ENCODE assay signal across 27 mouse cellular contexts in the genomic region with DNA sequence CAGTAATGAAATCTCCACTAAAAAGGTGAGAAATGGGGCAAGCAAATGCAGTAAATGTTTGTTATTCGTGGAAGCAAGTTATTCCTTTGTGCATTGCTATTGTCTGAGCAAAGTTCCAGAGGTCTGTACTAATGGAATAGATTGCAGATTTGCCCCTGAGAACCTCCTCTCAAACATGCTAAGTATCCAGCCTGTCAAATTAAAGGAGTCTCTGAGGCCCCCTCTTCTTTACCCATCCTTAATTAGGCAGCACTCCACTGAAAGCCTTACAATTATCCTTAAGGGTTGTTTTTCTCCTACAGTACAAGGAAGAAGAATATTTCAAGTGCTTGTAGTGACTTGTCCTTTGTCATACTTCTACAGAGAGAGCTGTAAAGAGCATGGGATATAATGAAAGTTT.
"Had no signal": no experiment of that assay in that cellular context is flagged by ENCODE, and none has a peak within 500 bp of the region (broad histone marks: within the 10 kb centered on the region; RNA-seq: fewer than 3 reads in every experiment).

No protein-coding gene starts in this region.

- H3K27ac ChIP-seq: heart, embryonic 10.5 days; hindbrain, embryonic 10.5 days; hindbrain, embryonic 12.5 days; hindbrain, embryonic 14.5 days; intestine, embryonic 15.5 days; layer of hippocampus, adult 2 months; left cerebral cortex, adult 2 months; limb, embryonic 10.5 days; limb, embryonic 12.5 days; liver, embryonic 13.5 days; liver, embryonic 15.5 days had no signal

- H3K27me3 ChIP-seq: heart, embryonic 12.5 days; hindbrain, embryonic 12.5 days; intestine, embryonic 15.5 days; limb, embryonic 12.5 days; liver, embryonic 13.5 days; liver, embryonic 15.5 days had no signal

- H3K36me3 ChIP-seq: heart, embryonic 10.5 days; heart, embryonic 12.5 days; hindbrain, embryonic 10.5 days; hindbrain, embryonic 12.5 days; intestine, embryonic 15.5 days; limb, embryonic 10.5 days; limb, embryonic 12.5 days; liver, embryonic 13.5 days; liver, embryonic 15.5 days had no signal

- ATAC-seq: hindbrain, embryonic 16.5 days; inflammation-experienced regulatory T-cells, adult 6 months; intestine, embryonic 15.5 days; intestine, postnatal 0 days had no signal

- H3K4me1 ChIP-seq: heart, embryonic 10.5 days; heart, embryonic 12.5 days; hindbrain, embryonic 10.5 days; hindbrain, embryonic 12.5 days; intestine, embryonic 15.5 days; limb, embryonic 10.5 days; limb, embryonic 12.5 days; liver, embryonic 13.5 days; liver, embryonic 15.5 days had no signal

- DNase-seq: gastrocnemius, postnatal 10 days; gastrocnemius, postnatal 25 days; heart, adult 18-20 months; heart, postnatal 10 days; heart, postnatal 4 days; kidney, adult 18-20 months; kidney, adult 8-10 months; kidney, postnatal 10 days; kidney, postnatal 25 days; kidney, postnatal 4 days; liver; liver, embryonic 13.5 days had no signal

- H3K9ac ChIP-seq: heart, embryonic 12.5 days; hindbrain, embryonic 12.5 days; hindbrain, embryonic 14.5 days; intestine, embryonic 15.5 days; limb, embryonic 12.5 days; liver, embryonic 13.5 days; liver, embryonic 15.5 days had no signal

- H3K4me2 ChIP-seq: heart, embryonic 12.5 days; hindbrain, embryonic 12.5 days; hindbrain, embryonic 14.5 days; intestine, embryonic 15.5 days; limb, embryonic 12.5 days; liver, embryonic 11.5 days; liver, embryonic 13.5 days; liver, embryonic 15.5 days had no signal

- H3K9me3 ChIP-seq: heart, embryonic 10.5 days; heart, embryonic 12.5 days; hindbrain, embryonic 10.5 days; hindbrain, embryonic 12.5 days; intestine, embryonic 15.5 days; limb, embryonic 10.5 days; limb, embryonic 12.5 days; liver, embryonic 13.5 days; liver, embryonic 15.5 days had no signal

- H3K4me3 ChIP-seq: heart, embryonic 10.5 days; heart, embryonic 12.5 days; hindbrain, embryonic 10.5 days; hindbrain, embryonic 12.5 days; intestine, embryonic 15.5 days; layer of hippocampus, adult 2 months; left cerebral cortex, adult 2 months; limb, embryonic 10.5 days; limb, embryonic 12.5 days; liver, embryonic 13.5 days; liver, embryonic 15.5 days had no signal
